In the genomic region with DNA sequence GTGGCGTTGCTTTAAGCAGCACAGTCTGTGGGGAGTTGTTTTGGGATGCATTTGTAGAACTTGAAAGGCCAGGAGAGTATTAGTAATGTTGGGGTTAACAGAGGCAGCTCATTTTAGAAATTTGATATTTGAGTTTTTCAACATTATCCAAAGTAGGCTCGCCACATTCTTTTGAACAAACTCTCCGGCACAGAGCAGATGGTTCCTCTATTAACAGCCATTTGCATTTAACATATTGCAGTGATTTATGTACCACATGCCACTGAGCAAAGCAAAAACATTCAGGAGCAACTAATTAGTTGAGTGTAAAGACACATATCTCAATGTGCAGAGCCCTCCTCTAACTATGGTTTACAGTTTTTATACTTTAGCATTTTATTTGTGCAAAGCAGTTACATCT, we compare ENCODE assay signal across 22 mouse cellular contexts.
A peak's percentile ranks its signal among the peaks of the same experiment; 100 is the strongest.
DNase-seq lines count a peak whose midpoint lies in the region; ATAC-seq lines count a peak whose summit lies in the region.
"Had no signal": no experiment of that assay in that cellular context is flagged by ENCODE, and none has a peak within 500 bp of the region (broad histone marks: within the 10 kb centered on the region; RNA-seq: fewer than 3 reads in every experiment).

No protein-coding gene starts in this region.

- no peaks in the 10 kb centered on the region for H3K36me3 ChIP-seq in hindbrain, embryonic 16.5 days (ENCODE audit: control insufficient read depth, insufficient read depth, low read length)
- no peaks in the 10 kb centered on the region for H3K36me3 ChIP-seq in hindbrain, embryonic 12.5 days
- no peaks in the 10 kb centered on the region for H3K36me3 ChIP-seq in forebrain, embryonic 14.5 days (ENCODE audit: control insufficient read depth, insufficient read depth, low read length)
- H3K36me3 ChIP-seq: intestine, embryonic 15.5 days; limb, embryonic 10.5 days had no signal

- peak; percentile 60 for DNase-seq in brain, adult 2 months (ENCODE audit: low read depth, low spot score)
- DNase-seq in forebrain, embryonic 14.5 days (ENCODE audit: low spot score): peak; percentile 70
- DNase-seq in layer of hippocampus, adult 9-10 months (ENCODE audit: low spot score): peak; percentile 68
- DNase-seq in cerebellum, adult 9-11 months: no peak
- no peak for DNase-seq in left cerebral cortex, postnatal 10 days (ENCODE audit: extremely low spot score in 1 of 2, low spot score in 2 of 2)
- DNase-seq: B cell, adult 2 months; cerebellum, postnatal 10 days; heart, postnatal 10 days; kidney, adult 9 months; kidney, postnatal 4 days; liver, postnatal 0 days; lung, postnatal 10 days; retina, postnatal 1 day; thymus, adult 2 months had no signal

- 59% methylated on average over 3 of the region's 3 CpGs for WGBS in hindbrain, embryonic 16.5 days
- WGBS in hindbrain, embryonic 12.5 days: 55% methylated on average over 3 of the region's 3 CpGs
- WGBS in forebrain, embryonic 14.5 days: 62% methylated on average over 3 of the region's 3 CpGs

- H3K4me1 ChIP-seq in hindbrain, embryonic 16.5 days (ENCODE audit: control insufficient read depth, insufficient read depth, low read depth, low read length): peaks cover 3% of the 10 kb centered on the region; the same call in 1 of the 2 replicates
- peaks cover 7% of the 10 kb centered on the region for H3K4me1 ChIP-seq in hindbrain, embryonic 12.5 days
- no peaks in the 10 kb centered on the region for H3K4me1 ChIP-seq in forebrain, embryonic 14.5 days (ENCODE audit: control insufficient read depth, insufficient read depth, low read length)
- H3K4me1 ChIP-seq: intestine, embryonic 15.5 days; megakaryocyte, embryonic 14.5 days had no signal

- H3K4me2 ChIP-seq in hindbrain, embryonic 16.5 days (ENCODE audit: low read length): no peak overlapping the region
- H3K4me2 ChIP-seq in hindbrain, embryonic 12.5 days (replicated peaks): no peak overlapping the region
- no peak overlapping the region for H3K4me2 ChIP-seq in forebrain, embryonic 14.5 days (ENCODE audit: low read length)
- H3K4me2 ChIP-seq: heart, embryonic 11.5 days; intestine, embryonic 15.5 days had no signal

- H3K27ac ChIP-seq in hindbrain, embryonic 16.5 days (ENCODE audit: low read depth, low read length): no peak overlapping the region
- H3K27ac ChIP-seq in hindbrain, embryonic 12.5 days: no peak overlapping the region
- 0 out of 2 replicates have a peak overlapping the region, but pooled peaks have one; percentile 0 for H3K27ac ChIP-seq in forebrain, embryonic 14.5 days (ENCODE audit: low read depth, low read length)
- H3K27ac ChIP-seq: intestine, embryonic 15.5 days; left cerebral cortex, adult 2 months; limb, embryonic 10.5 days had no signal

- no peak overlapping the region for H3K4me3 ChIP-seq in hindbrain, embryonic 16.5 days (ENCODE audit: low read length)
- H3K4me3 ChIP-seq in hindbrain, embryonic 12.5 days: no peak overlapping the region
- no peak overlapping the region for H3K4me3 ChIP-seq in forebrain, embryonic 14.5 days (ENCODE audit: low read depth, low read length)
- H3K4me3 ChIP-seq: intestine, embryonic 15.5 days; left cerebral cortex, adult 2 months; limb, embryonic 10.5 days; megakaryocyte, embryonic 14.5 days; myocyte had no signal

- H3K9ac ChIP-seq in hindbrain, embryonic 16.5 days (ENCODE audit: low read depth, low read length): no peak overlapping the region
- no peak overlapping the region for H3K9ac ChIP-seq in hindbrain, embryonic 12.5 days
- H3K9ac ChIP-seq in forebrain, embryonic 14.5 days (ENCODE audit: low read length): no peak overlapping the region
- H3K9ac ChIP-seq: intestine, embryonic 15.5 days; liver, postnatal 0 days had no signal

- no peaks in the 10 kb centered on the region for H3K27me3 ChIP-seq in hindbrain, embryonic 16.5 days (replicated peaks; ENCODE audit: control insufficient read depth, insufficient read depth, low read length)
- H3K27me3 ChIP-seq in hindbrain, embryonic 12.5 days: no peaks in the 10 kb centered on the region
- H3K27me3 ChIP-seq in forebrain, embryonic 14.5 days (replicated peaks; ENCODE audit: control insufficient read depth, insufficient read depth, low read length): no peaks in the 10 kb centered on the region
- H3K27me3 ChIP-seq: intestine, embryonic 15.5 days; megakaryocyte, embryonic 14.5 days had no signal

- peak; percentile 48; the same call in 1 of the 2 replicates for ATAC-seq in hindbrain, embryonic 16.5 days
- ATAC-seq in hindbrain, embryonic 12.5 days (ENCODE audit: low FRiP score): no peak
- peak; percentile 79 for ATAC-seq in forebrain, embryonic 14.5 days
- ATAC-seq: intestine, embryonic 15.5 days; liver, postnatal 0 days had no signal

- H3K9me3 ChIP-seq in hindbrain, embryonic 16.5 days (ENCODE audit: control insufficient read depth, low read length): no peaks in the 10 kb centered on the region
- H3K9me3 ChIP-seq in hindbrain, embryonic 12.5 days (replicated peaks): no peaks in the 10 kb centered on the region
- H3K9me3 ChIP-seq in forebrain, embryonic 14.5 days (replicated peaks; ENCODE audit: control insufficient read depth, low read length): no peaks in the 10 kb centered on the region
- H3K9me3 ChIP-seq: intestine, embryonic 15.5 days; limb, embryonic 10.5 days had no signal

- intact Hi-C loops in left cerebral cortex, postnatal 10 days (cut with DNase I): no loop called here

Comparison
In these comparisons a context has a peak if more than half of its experiments do, and no peak if none do; other contexts are left out.
1. DNase-seq: peak in brain, adult 2 months (single experiment), forebrain, embryonic 14.5 days (single experiment) and layer of hippocampus, adult 9-10 months (single experiment); none in cerebellum, adult 9-11 months (single experiment) and left cerebral cortex, postnatal 10 days (0 of 2).